Mouse (Mus musculus) embryonic facial prominence, embryonic 15.5 days (tissue): ENCODE measurements around the gene Esyt3. TPM values are rescaled to one million over a fixed set of nuclear protein-coding genes. Genes with fewer than 3 reads are reported as not detected.

ENCODE experiments used
- ATAC-seq: fragments of 200-750 bp; cut with Nextera tagmentation; 2 replicates; pipeline ENCODE4 v1.8.0; 2017; ENCODE audit warnings: low read depth, moderate TSS enrichment; ENCODE audit not compliant: insufficient number of reproducible peaks, low FRiP score, low TSS enrichment
- H3K27ac ChIP-seq: fragments of 300-500 bp; sonication (generic); replicated peaks from 2 replicates; pipeline ENCODE4 v1.5.1; 2015; ENCODE audit warnings: mild to moderate bottlenecking, inconsistent platforms
- H3K27me3 ChIP-seq: fragments of 300-500 bp; sonication (generic); 2 replicates; pipeline ENCODE4 v1.6.1; 2015; ENCODE audit warnings: inconsistent platforms
- H3K36me3 ChIP-seq: fragments of 300-500 bp; sonication (generic); 2 replicates; pipeline ENCODE4 v1.6.1; 2015; ENCODE audit warnings: mild to moderate bottlenecking, inconsistent platforms
- H3K4me1 ChIP-seq: fragments of 300-500 bp; sonication (generic); 2 replicates; pipeline ENCODE4 v1.6.1; 2015; ENCODE audit warnings: inconsistent platforms
- H3K4me2 ChIP-seq: fragments of 300-500 bp; sonication (generic); replicated peaks from 2 replicates; pipeline ENCODE4 v1.6.1; 2015; ENCODE audit warnings: mild to moderate bottlenecking, inconsistent platforms
- H3K4me3 ChIP-seq: fragments of 300-500 bp; sonication (generic); replicated peaks from 2 replicates; pipeline ENCODE4 v1.5.1; 2015; ENCODE audit warnings: mild to moderate bottlenecking, inconsistent platforms
- H3K9ac ChIP-seq: fragments of 300-500 bp; sonication (generic); 2 replicates; pipeline ENCODE4 v1.6.1; 2015; ENCODE audit warnings: inconsistent platforms
- H3K9me3 ChIP-seq: fragments of 300-500 bp; sonication (generic); replicated peaks from 2 replicates; pipeline ENCODE4 v1.6.1; 2016; ENCODE audit warnings: inconsistent platforms
- WGBS: fragments of 180-500 bp; shearing (Covaris S2); methylation state at CpG from one replicate; pipeline ENCODE4 v1.1.7; 2015; 5-methylcytosine and 5-hydroxymethylcytosine counted together
- polyA plus RNA-seq: library from polyadenylated mRNA; unstranded; fragments of >200 nt; fragmentation: Nextera tagmentation; extraction: Ambion mirVana; gene quantifications from 2 replicates; pipeline ENCODE4 v1.2.1, GENCODE M21; 2015

The Esyt3 gene
- polyA plus RNA-seq, 1 experiment from 2014 or later: 2.5 TPM

- H3K36me3 ChIP-seq: no peaks in the 10 kb centered on the region
- H3K4me3 ChIP-seq: no peak overlapping the region
- H3K4me2 ChIP-seq: no peak overlapping the region
- H3K27me3 ChIP-seq: no peaks in the 10 kb centered on the region
- no peak for ATAC-seq
- no peak overlapping the region for H3K9ac ChIP-seq
- no peaks in the 10 kb centered on the region for H3K4me1 ChIP-seq
- WGBS: 57% methylated on average over 8 of the region's 8 CpGs
- H3K9me3 ChIP-seq: no peaks in the 10 kb centered on the region
- H3K27ac ChIP-seq: no peak overlapping the region
Measured at GRCm38 (mm10) chr9:99319343-99319951, 38.9 kb downstream of the Esyt3 start.

GRCm38 (mm10) chr9:99306226-99306625, 52.1 kb downstream of the Esyt3 start:
- Histone ChIP-seq H3K4me3 (no peak overlapping the region), H3K27ac (no peak overlapping the region), H3K36me3 (peaks cover 5% of the 10 kb centered on the region; the same call in 1 of the 2 replicates), H3K27me3 (no peaks in the 10 kb centered on the region), H3K9me3 (no peaks in the 10 kb centered on the region), H3K9ac (no peak overlapping the region), H3K4me1 (no peaks in the 10 kb centered on the region), H3K4me2 (no peak overlapping the region)
- WGBS: 82% methylated on average over 6 of the region's 6 CpGs
- no peak for ATAC-seq

GRCm38 (mm10) chr9:99304296-99304695, 54.1 kb downstream of the Esyt3 start:
- Histone ChIP-seq H3K4me3 (no peak overlapping the region), H3K9ac (no peak overlapping the region), H3K27me3 (no peaks in the 10 kb centered on the region), H3K36me3 (peaks cover 5% of the 10 kb centered on the region; the same call in 1 of the 2 replicates), H3K27ac (no peak overlapping the region), H3K4me2 (no peak overlapping the region), H3K9me3 (no peaks in the 10 kb centered on the region), H3K4me1 (no peaks in the 10 kb centered on the region)
- ATAC-seq: no peak
- WGBS: 79% methylated on average over 5 of the region's 5 CpGs

Other genes starting within 250 kb of the Esyt3 start
- gene Pik3cb, start 217.9 kb downstream of the Esyt3 start, polyA plus RNA-seq: 1.3 and 1.6 TPM in 2 replicates
- gene Faiml, start 121.3 kb downstream of the Esyt3 start, polyA plus RNA-seq: not detected in 2 replicates
- 26.2 and 29.4 TPM in 2 replicates for gene Cep70, start 115.2 kb downstream of the Esyt3 start, polyA plus RNA-seq
- gene Mras, start 78.8 kb upstream of the Esyt3 start, polyA plus RNA-seq: 25.2 and 25.4 TPM in 2 replicates
- gene Nme9, start 92.9 kb upstream of the Esyt3 start, polyA plus RNA-seq: 6.2 and 11.2 TPM in 2 replicates
- gene Armc8, start 210.3 kb upstream of the Esyt3 start, polyA plus RNA-seq: 20.5 and 20.6 TPM in 2 replicates
- gene Dbr1, start 217.2 kb upstream of the Esyt3 start, polyA plus RNA-seq: 23.4 and 27.2 TPM in 2 replicates